Comparison of ENCODE assay signal across 9 mouse cellular contexts in genomic region chr1:61139984-61140648, GRCm38 (mm10).
DNase-seq lines count a peak whose midpoint lies in the region; ATAC-seq and TF ChIP-seq lines count a peak whose summit lies in the region.
"Had no signal": no experiment of that assay in that cellular context is flagged by ENCODE, and none has a peak within 500 bp of the region (broad histone marks: within the 10 kb centered on the region; RNA-seq: fewer than 3 reads in every experiment).

No protein-coding gene starts in this region.

- TF ChIP-seq POLR2A in small intestine, adult 2 months (IDR thresholded peaks at IDR 0.05; ENCODE audit: low read depth, low read length): no peak

- peak; percentile 30; the same call in 1 of the 2 replicates for ATAC-seq in kidney, embryonic 15.5 days (replicated peaks; ENCODE audit: low FRiP score)
- ATAC-seq in forebrain, embryonic 16.5 days: peak; percentile 32
- ATAC-seq in limb, embryonic 13.5 days (ENCODE audit: low FRiP score, low read depth): no peak
- no peak for ATAC-seq in frontal cortex, adult (ENCODE audit: low TSS enrichment)

- no peak for DNase-seq in kidney, adult 9 months
- no peak for DNase-seq in kidney, adult 8-10 months
- no peak for DNase-seq in thymus, postnatal 14 days

- peaks cover 61% of the 10 kb centered on the region for H3K4me1 ChIP-seq in kidney, embryonic 15.5 days
- H3K4me1 ChIP-seq in forebrain, embryonic 16.5 days (replicated peaks; ENCODE audit: control insufficient read depth, insufficient read depth, low read length): peaks cover 42% of the 10 kb centered on the region
- peaks cover 60% of the 10 kb centered on the region for H3K4me1 ChIP-seq in limb, embryonic 13.5 days
- peaks cover 4% of the 10 kb centered on the region; the same call in 1 of the 2 replicates for H3K4me1 ChIP-seq in small intestine, adult 2 months (ENCODE audit: control insufficient read depth, insufficient read depth, insufficient read length, low read length)

- WGBS in kidney, embryonic 15.5 days: 52% methylated on average over 10 of the region's 10 CpGs
- 35% methylated on average over 10 of the region's 10 CpGs for WGBS in forebrain, embryonic 16.5 days
- WGBS in limb, embryonic 13.5 days: 35% methylated on average over 10 of the region's 10 CpGs
- 59% methylated on average over 10 of the region's 10 CpGs for WGBS in small intestine, adult 2 months

- no peaks in the 10 kb centered on the region for H3K36me3 ChIP-seq in kidney, embryonic 15.5 days
- no peaks in the 10 kb centered on the region for H3K36me3 ChIP-seq in forebrain, embryonic 16.5 days (ENCODE audit: control insufficient read depth, insufficient read depth)
- no peaks in the 10 kb centered on the region for H3K36me3 ChIP-seq in limb, embryonic 13.5 days
- H3K36me3 ChIP-seq in small intestine, adult 2 months (ENCODE audit: control insufficient read depth, insufficient read depth, low read length): no peaks in the 10 kb centered on the region

- no peak overlapping the region for H3K4me3 ChIP-seq in kidney, embryonic 15.5 days (replicated peaks)
- no peak overlapping the region for H3K4me3 ChIP-seq in forebrain, embryonic 16.5 days (replicated peaks; ENCODE audit: low read length)
- no peak overlapping the region for H3K4me3 ChIP-seq in limb, embryonic 13.5 days
- H3K4me3 ChIP-seq in small intestine, adult 2 months (ENCODE audit: low read depth, low read length): no peak overlapping the region
- H3K4me3 ChIP-seq: erythroblast, embryonic 14.5 days had no signal

- TF ChIP-seq CTCF in small intestine, adult 2 months (IDR thresholded peaks at IDR 0.05; ENCODE audit: extremely low read depth, insufficient read length, insufficient replicate concordance, low read depth, low read length): no peak

- peak overlapping the region; percentile 73; the same call in 1 of the 2 replicates for H3K27ac ChIP-seq in kidney, embryonic 15.5 days
- peak overlapping the region; percentile 39 for H3K27ac ChIP-seq in forebrain, embryonic 16.5 days (ENCODE audit: low read length)
- no peak overlapping the region for H3K27ac ChIP-seq in limb, embryonic 13.5 days
- 0 out of 2 replicates have a peak overlapping the region, but pooled peaks have one; percentile 35 for H3K27ac ChIP-seq in small intestine, adult 2 months (ENCODE audit: insufficient read depth, low read depth, low read length)

- no peaks in the 10 kb centered on the region for H3K9me3 ChIP-seq in kidney, embryonic 15.5 days (replicated peaks)
- H3K9me3 ChIP-seq in forebrain, embryonic 16.5 days (ENCODE audit: control insufficient read depth, low read length): no peaks in the 10 kb centered on the region
- H3K9me3 ChIP-seq in limb, embryonic 13.5 days: no peaks in the 10 kb centered on the region

- H3K9ac ChIP-seq in kidney, embryonic 15.5 days: no peak overlapping the region
- H3K9ac ChIP-seq in forebrain, embryonic 16.5 days (replicated peaks; ENCODE audit: low read depth, low read length): no peak overlapping the region
- H3K9ac ChIP-seq in limb, embryonic 13.5 days: no peak overlapping the region

- no peak overlapping the region for H3K4me2 ChIP-seq in kidney, embryonic 15.5 days
- H3K4me2 ChIP-seq in forebrain, embryonic 16.5 days (ENCODE audit: low read length): no peak overlapping the region
- peak overlapping the region; percentile 54 for H3K4me2 ChIP-seq in limb, embryonic 13.5 days (replicated peaks)

- H3K27me3 ChIP-seq in kidney, embryonic 15.5 days: peaks cover 12% of the 10 kb centered on the region
- no peaks in the 10 kb centered on the region; the same call in 1 of the 2 replicates for H3K27me3 ChIP-seq in forebrain, embryonic 16.5 days (replicated peaks; ENCODE audit: control insufficient read depth, insufficient read depth, low read length)
- peaks cover 9% of the 10 kb centered on the region for H3K27me3 ChIP-seq in limb, embryonic 13.5 days
- H3K27me3 ChIP-seq in small intestine, adult 2 months (ENCODE audit: control insufficient read depth, insufficient read depth, low read length): no peaks in the 10 kb centered on the region

Comparison
In these comparisons a context has a peak if more than half of its experiments do, and no peak if none do; other contexts are left out.
1. ATAC-seq: peak in kidney, embryonic 15.5 days (single experiment) and forebrain, embryonic 16.5 days (single experiment); none in limb, embryonic 13.5 days (single experiment) and frontal cortex, adult (single experiment).